Mouse (Mus musculus): ENCODE results near the gene Rab27a. TPM values are rescaled to one million over a fixed set of nuclear protein-coding genes. Genes with fewer than 3 reads are reported as not detected.

The Rab27a gene
- polyA plus RNA-seq, 1 experiment from 2014 or later = 3.6 TPM

DNA sequence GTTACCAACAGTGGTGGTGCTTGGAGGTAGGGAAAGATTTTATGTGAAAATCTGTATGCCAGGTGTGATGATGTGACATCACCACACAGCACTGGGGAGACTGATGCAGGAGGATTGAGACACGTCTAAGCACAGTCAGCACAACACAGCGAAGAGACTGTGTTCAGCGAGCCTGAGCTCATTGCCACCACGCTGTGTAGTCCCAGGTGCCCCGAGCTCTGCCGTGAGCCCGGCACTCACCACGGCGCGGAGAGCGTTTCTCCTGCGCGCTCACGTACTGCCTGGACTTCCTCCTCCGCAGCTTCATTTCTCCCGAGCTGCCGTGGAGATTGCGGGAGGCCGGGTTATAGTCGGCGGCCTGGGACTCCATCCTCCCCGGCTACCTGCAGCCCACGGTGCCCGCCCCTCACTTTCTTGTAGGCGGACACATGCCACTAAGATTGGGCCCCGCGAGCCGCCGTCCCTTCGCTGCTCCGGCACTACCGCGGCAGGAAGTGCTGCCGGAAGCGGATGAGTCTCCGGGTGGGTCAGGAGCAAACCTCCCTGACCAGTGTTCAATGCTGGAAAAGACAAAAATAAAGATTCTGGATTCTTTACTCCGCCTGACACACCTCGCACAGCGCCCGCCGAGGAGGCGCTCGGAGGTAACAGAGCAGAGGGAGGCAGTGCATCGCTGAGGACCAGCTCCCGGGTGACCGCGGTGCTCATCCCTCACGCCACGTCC, 5.3 kb upstream of the Rab27a start:
- Histone ChIP-seq H3K9ac (ENCODE audit: low read depth, low read length) (peak overlapping the region; percentile 76), H3K4me1 (ENCODE audit: control insufficient read depth, insufficient read depth, low read length) (peaks cover 16% of the 10 kb centered on the region), H3K27ac (ENCODE audit: low read length) (peak overlapping the region; percentile 87), H3K9me3 (replicated peaks; ENCODE audit: control insufficient read depth, low read length, poor library complexity, severe bottlenecking) (no peaks in the 10 kb centered on the region), H3K4me3 (ENCODE audit: low read depth, low read length) (peak overlapping the region; percentile 64), H3K36me3 (ENCODE audit: control insufficient read depth, insufficient read depth, low read length) (no peaks in the 10 kb centered on the region), H3K4me2 (ENCODE audit: low read length) (peak overlapping the region; percentile 85), H3K27me3 (ENCODE audit: control insufficient read depth, insufficient read depth, low read depth, low read length) (no peaks in the 10 kb centered on the region)
- peak; percentile 94 for ATAC-seq
- WGBS = under 1% methylated on average over 49 of the region's 49 CpGs

GRCm38 (mm10) chr9:73040080-73040479, 4.6 kb upstream of the Rab27a start, which contains the start of gene Pigb:
Gene Pigb (minus strand): TSS chr9:73040378.
- H3K9me3 ChIP-seq (replicated peaks; ENCODE audit: control insufficient read depth, low read length, poor library complexity, severe bottlenecking) = no peaks in the 10 kb centered on the region
- no peaks in the 10 kb centered on the region for H3K27me3 ChIP-seq (ENCODE audit: control insufficient read depth, insufficient read depth, low read depth, low read length)
- peaks cover 17% of the 10 kb centered on the region for H3K4me1 ChIP-seq (ENCODE audit: control insufficient read depth, insufficient read depth, low read length)
- peak within 1 kb of the TSS; percentile 87 for H3K27ac ChIP-seq (ENCODE audit: low read length)
- ATAC-seq = no peak
- WGBS = 30% methylated on average over 6 of the region's 6 CpGs
- H3K4me3 ChIP-seq (ENCODE audit: low read depth, low read length) = peak within 1 kb of the TSS; percentile 64
- H3K4me2 ChIP-seq (ENCODE audit: low read length) = peak within 1 kb of the TSS; percentile 85
- peak within 1 kb of the TSS; percentile 76 for H3K9ac ChIP-seq (ENCODE audit: low read depth, low read length)
- no peaks in the 10 kb centered on the region for H3K36me3 ChIP-seq (ENCODE audit: control insufficient read depth, insufficient read depth, low read length)

GRCm38 (mm10) chr9:73045204-73045603, 550 bp downstream of the Rab27a start:
- peak overlapping the region; percentile 49 for H3K4me3 ChIP-seq (ENCODE audit: low read depth, low read length)
- H3K4me1 ChIP-seq (ENCODE audit: control insufficient read depth, insufficient read depth, low read length) = peaks cover 12% of the 10 kb centered on the region
- WGBS = 10% methylated on average over 7 of the region's 7 CpGs
- peak overlapping the region; percentile 80 for H3K4me2 ChIP-seq (ENCODE audit: low read length)
- no peaks in the 10 kb centered on the region for H3K9me3 ChIP-seq (replicated peaks; ENCODE audit: control insufficient read depth, low read length, poor library complexity, severe bottlenecking)
- H3K9ac ChIP-seq (ENCODE audit: low read depth, low read length) = peak overlapping the region; percentile 67
- H3K36me3 ChIP-seq (ENCODE audit: control insufficient read depth, insufficient read depth, low read length) = no peaks in the 10 kb centered on the region
- no peaks in the 10 kb centered on the region for H3K27me3 ChIP-seq (ENCODE audit: control insufficient read depth, insufficient read depth, low read depth, low read length)
- ATAC-seq = no peak
- H3K27ac ChIP-seq (ENCODE audit: low read length) = no peak overlapping the region

DNA sequence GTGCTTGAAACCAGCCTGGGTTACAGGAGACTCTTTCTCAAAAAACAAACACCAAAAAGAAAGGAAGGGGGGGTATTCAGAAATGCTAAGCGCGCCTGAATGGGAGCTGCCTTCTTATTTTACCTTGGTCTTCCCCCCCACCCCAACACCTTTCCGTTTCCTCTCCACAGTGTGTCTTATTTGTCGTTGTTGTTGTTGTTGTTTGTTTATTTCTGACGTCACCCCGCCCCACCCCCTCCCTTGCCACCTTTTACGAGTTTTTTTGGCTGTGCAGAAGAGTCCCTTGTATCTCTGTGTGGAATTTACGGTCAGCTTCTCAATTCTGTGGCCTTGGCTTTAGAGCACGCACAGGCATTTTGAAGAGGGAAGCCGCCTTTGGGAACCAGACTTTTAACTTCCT, 1.1 kb downstream of the Rab27a start:
- Histone ChIP-seq H3K9ac (ENCODE audit: low read depth, low read length) (no peak overlapping the region; the same call in 1 of the 2 replicates), H3K9me3 (replicated peaks; ENCODE audit: control insufficient read depth, low read length, poor library complexity, severe bottlenecking) (no peaks in the 10 kb centered on the region), H3K27me3 (ENCODE audit: control insufficient read depth, insufficient read depth, low read depth, low read length) (no peaks in the 10 kb centered on the region), H3K27ac (ENCODE audit: low read length) (no peak overlapping the region), H3K4me1 (ENCODE audit: control insufficient read depth, insufficient read depth, low read length) (peaks cover 11% of the 10 kb centered on the region), H3K4me2 (ENCODE audit: low read length) (peak overlapping the region; percentile 80), H3K36me3 (ENCODE audit: control insufficient read depth, insufficient read depth, low read length) (no peaks in the 10 kb centered on the region), H3K4me3 (ENCODE audit: low read depth, low read length) (peak overlapping the region; percentile 49)
- ATAC-seq = no peak
- WGBS = 87% methylated on average over 10 of the region's 10 CpGs

DNA sequence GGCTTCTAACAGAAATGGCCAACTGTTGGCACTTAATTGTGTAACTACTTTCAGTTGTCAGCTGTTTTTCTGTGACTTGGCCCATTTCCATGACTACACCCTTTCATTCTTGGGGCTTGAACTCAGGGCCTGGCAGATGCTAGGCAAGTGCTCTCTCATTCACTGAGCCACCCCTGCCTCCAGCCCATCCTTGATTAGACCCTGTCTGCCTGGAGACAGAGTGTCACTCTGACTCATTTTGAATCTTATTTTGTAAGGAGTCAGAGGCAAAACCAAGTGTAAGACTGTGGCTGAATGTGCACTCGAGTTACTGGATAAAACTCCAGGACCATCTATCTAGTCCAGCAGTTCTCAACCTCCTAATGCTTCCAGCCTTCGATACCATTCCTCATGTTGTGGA, 3.3 kb downstream of the Rab27a start:
- Histone ChIP-seq H3K4me1 (ENCODE audit: control insufficient read depth, insufficient read depth, low read length) (peaks cover 12% of the 10 kb centered on the region), H3K9me3 (replicated peaks; ENCODE audit: control insufficient read depth, low read length, poor library complexity, severe bottlenecking) (no peaks in the 10 kb centered on the region), H3K9ac (ENCODE audit: low read depth, low read length) (no peak overlapping the region), H3K27ac (ENCODE audit: low read length) (no peak overlapping the region), H3K4me2 (ENCODE audit: low read length) (no peak overlapping the region), H3K27me3 (ENCODE audit: control insufficient read depth, insufficient read depth, low read depth, low read length) (no peaks in the 10 kb centered on the region), H3K36me3 (ENCODE audit: control insufficient read depth, insufficient read depth, low read length) (no peaks in the 10 kb centered on the region), H3K4me3 (ENCODE audit: low read depth, low read length) (no peak overlapping the region)
- WGBS = 97% methylated on average over 2 of the region's 2 CpGs
- no peak for ATAC-seq

GRCm38 (mm10) chr9:73048927-73049326, 4.3 kb downstream of the Rab27a start:
- no peak overlapping the region for H3K4me3 ChIP-seq (ENCODE audit: low read depth, low read length)
- H3K27me3 ChIP-seq (ENCODE audit: control insufficient read depth, insufficient read depth, low read depth, low read length) = no peaks in the 10 kb centered on the region
- no peaks in the 10 kb centered on the region for H3K9me3 ChIP-seq (replicated peaks; ENCODE audit: control insufficient read depth, low read length, poor library complexity, severe bottlenecking)
- H3K9ac ChIP-seq (ENCODE audit: low read depth, low read length) = no peak overlapping the region
- H3K4me1 ChIP-seq (ENCODE audit: control insufficient read depth, insufficient read depth, low read length) = peaks cover 12% of the 10 kb centered on the region
- ATAC-seq = no peak
- 6% methylated on average over 4 of the region's 4 CpGs for WGBS
- H3K27ac ChIP-seq (ENCODE audit: low read length) = no peak overlapping the region
- H3K4me2 ChIP-seq (ENCODE audit: low read length) = no peak overlapping the region
- H3K36me3 ChIP-seq (ENCODE audit: control insufficient read depth, insufficient read depth, low read length) = no peaks in the 10 kb centered on the region

DNA sequence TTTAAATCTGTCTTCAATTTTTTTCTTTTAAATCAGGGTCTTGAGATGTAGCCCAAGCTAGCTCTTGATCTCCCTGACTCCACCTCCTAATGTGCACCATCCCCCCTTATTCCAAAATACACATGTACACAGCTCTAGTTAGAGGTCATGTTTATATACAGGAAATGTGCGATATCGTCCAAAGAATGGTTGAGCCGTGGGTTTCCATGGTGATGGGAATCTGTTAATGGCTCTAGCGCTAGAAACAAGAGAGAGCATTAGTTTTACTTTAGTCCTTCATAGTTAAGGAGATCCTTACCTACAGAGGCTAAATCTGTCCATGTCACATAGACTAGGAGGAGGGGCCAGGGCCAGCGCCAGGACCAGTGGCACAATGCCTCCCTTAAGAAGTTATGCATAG, 5.2 kb downstream of the Rab27a start:
- no peak overlapping the region for H3K27ac ChIP-seq (ENCODE audit: low read length)
- H3K9me3 ChIP-seq (replicated peaks; ENCODE audit: control insufficient read depth, low read length, poor library complexity, severe bottlenecking) = no peaks in the 10 kb centered on the region
- no peaks in the 10 kb centered on the region for H3K36me3 ChIP-seq (ENCODE audit: control insufficient read depth, insufficient read depth, low read length)
- H3K9ac ChIP-seq (ENCODE audit: low read depth, low read length) = no peak overlapping the region
- no peak for ATAC-seq
- H3K4me3 ChIP-seq (ENCODE audit: low read depth, low read length) = no peak overlapping the region
- H3K4me1 ChIP-seq (ENCODE audit: control insufficient read depth, insufficient read depth, low read length) = peaks cover 10% of the 10 kb centered on the region
- H3K4me2 ChIP-seq (ENCODE audit: low read length) = no peak overlapping the region
- no peaks in the 10 kb centered on the region for H3K27me3 ChIP-seq (ENCODE audit: control insufficient read depth, insufficient read depth, low read depth, low read length)
- 52% methylated on average over 5 of the region's 5 CpGs for WGBS

GRCm38 (mm10) chr9:73050606-73051005, 6.0 kb downstream of the Rab27a start:
- Histone ChIP-seq H3K27ac (ENCODE audit: low read length) (no peak overlapping the region), H3K27me3 (ENCODE audit: control insufficient read depth, insufficient read depth, low read depth, low read length) (no peaks in the 10 kb centered on the region), H3K4me1 (ENCODE audit: control insufficient read depth, insufficient read depth, low read length) (peaks cover 10% of the 10 kb centered on the region), H3K4me3 (ENCODE audit: low read depth, low read length) (no peak overlapping the region), H3K9ac (ENCODE audit: low read depth, low read length) (no peak overlapping the region), H3K36me3 (ENCODE audit: control insufficient read depth, insufficient read depth, low read length) (no peaks in the 10 kb centered on the region), H3K4me2 (ENCODE audit: low read length) (no peak overlapping the region), H3K9me3 (replicated peaks; ENCODE audit: control insufficient read depth, low read length, poor library complexity, severe bottlenecking) (no peaks in the 10 kb centered on the region)
- WGBS = 47% methylated on average over 8 of the region's 8 CpGs
- no peak for ATAC-seq

DNA sequence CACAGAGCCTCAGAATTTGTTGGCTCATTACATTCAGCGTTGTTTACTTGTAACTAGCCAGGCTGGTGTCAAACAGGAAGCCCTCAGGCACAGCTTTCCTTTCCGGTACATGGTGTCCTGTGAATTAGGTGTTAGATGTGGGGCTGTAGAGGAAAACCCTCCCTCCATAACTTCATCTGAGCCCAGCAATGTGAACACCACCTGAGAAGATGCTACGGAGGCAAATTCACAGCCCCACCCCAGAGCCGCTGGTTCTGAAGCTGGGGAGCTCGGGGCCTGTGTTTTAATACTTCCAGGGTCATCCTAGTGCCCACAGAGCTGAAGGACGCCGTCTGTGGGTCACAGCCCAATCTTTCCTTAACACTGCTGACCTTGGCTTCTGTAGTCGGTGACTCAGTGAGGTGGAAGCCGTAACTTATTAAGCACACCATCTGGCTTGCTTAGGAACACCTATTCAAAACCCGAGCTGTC, 10.8 kb downstream of the Rab27a start:
- no peak overlapping the region for H3K27ac ChIP-seq (ENCODE audit: low read length)
- 67% methylated on average over 10 of the region's 10 CpGs for WGBS

More for the DNA sequence above, 10.8 kb downstream of the Rab27a start:
- Histone ChIP-seq H3K27me3 (ENCODE audit: control insufficient read depth, insufficient read depth, low read depth, low read length) (no peaks in the 10 kb centered on the region), H3K4me1 (ENCODE audit: control insufficient read depth, insufficient read depth, low read length) (peaks cover 4% of the 10 kb centered on the region; the same call in 1 of the 2 replicates), H3K4me3 (ENCODE audit: low read depth, low read length) (no peak overlapping the region), H3K9me3 (replicated peaks; ENCODE audit: control insufficient read depth, low read length, poor library complexity, severe bottlenecking) (no peaks in the 10 kb centered on the region), H3K36me3 (ENCODE audit: control insufficient read depth, insufficient read depth, low read length) (no peaks in the 10 kb centered on the region), H3K9ac (ENCODE audit: low read depth, low read length) (no peak overlapping the region), H3K4me2 (ENCODE audit: low read length) (no peak overlapping the region)
- no peak for ATAC-seq

All from midbrain, embryonic 16.5 days (tissue).